Mouse (Mus musculus) heart, embryonic 12.5 days (tissue): ENCODE measurements around the gene Aldh6a1. TPM values are rescaled to one million over a fixed set of nuclear protein-coding genes. Genes with fewer than 3 reads are reported as not detected.
A peak's percentile ranks its signal among the peaks of the same experiment; 100 is the strongest.

Source experiments
- ATAC-seq: fragments of 200-750 bp; cut with Nextera tagmentation; 2 replicates; pipeline ENCODE4 v1.8.0; 2017; ENCODE audit warnings: moderate TSS enrichment, moderate library complexity; ENCODE audit not compliant: insufficient number of reproducible peaks, low FRiP score
- H3K27ac ChIP-seq: fragments of 300-500 bp; sonication (generic); 2 replicates; pipeline ENCODE4 v1.5.1; 2016; ENCODE audit warnings: mild to moderate bottlenecking, moderate library complexity; ENCODE audit not compliant: poor library complexity, severe bottlenecking
- H3K27me3 ChIP-seq: fragments of 300-500 bp; sonication (generic); replicated peaks from 2 replicates; pipeline ENCODE4 v1.6.1; 2016; ENCODE audit warnings: mild to moderate bottlenecking, moderate library complexity
- H3K36me3 ChIP-seq: fragments of 300-500 bp; sonication (generic); 2 replicates; pipeline ENCODE4 v1.6.1; 2016; ENCODE audit warnings: mild to moderate bottlenecking, moderate library complexity
- H3K4me1 ChIP-seq: fragments of 300-500 bp; sonication (generic); replicated peaks from 2 replicates; pipeline ENCODE4 v1.6.1; 2016; ENCODE audit warnings: mild to moderate bottlenecking
- H3K4me2 ChIP-seq: fragments of 300-500 bp; sonication (generic); 2 replicates; pipeline ENCODE4 v1.6.1; 2016; ENCODE audit warnings: mild to moderate bottlenecking, moderate library complexity
- H3K4me3 ChIP-seq: fragments of 300-500 bp; sonication (generic); 2 replicates; pipeline ENCODE4 v1.5.1; 2016; ENCODE audit warnings: mild to moderate bottlenecking
- H3K9ac ChIP-seq: fragments of 300-500 bp; sonication (generic); 2 replicates; pipeline ENCODE4 v1.6.1; 2016; ENCODE audit warnings: mild to moderate bottlenecking, moderate library complexity
- H3K9me3 ChIP-seq: fragments of 300-500 bp; sonication (generic); replicated peaks from 2 replicates; pipeline ENCODE4 v1.6.1; 2016; ENCODE audit warnings: mild to moderate bottlenecking, moderate library complexity
- WGBS: fragments of 180-500 bp; shearing (Covaris S2); methylation state at CpG from one replicate; pipeline ENCODE4 v1.1.7; 2016; 5-methylcytosine and 5-hydroxymethylcytosine counted together
- polyA plus RNA-seq: library from polyadenylated mRNA; unstranded; fragments of >200 nt; fragmentation: Nextera tagmentation; extraction: Ambion mirVana; gene quantifications from 2 replicates; pipeline ENCODE4 v1.2.1, GENCODE M21; 2016

The Aldh6a1 gene
- polyA plus RNA-seq, 1 experiment from 2014 or later = 43.6 TPM

DNA sequence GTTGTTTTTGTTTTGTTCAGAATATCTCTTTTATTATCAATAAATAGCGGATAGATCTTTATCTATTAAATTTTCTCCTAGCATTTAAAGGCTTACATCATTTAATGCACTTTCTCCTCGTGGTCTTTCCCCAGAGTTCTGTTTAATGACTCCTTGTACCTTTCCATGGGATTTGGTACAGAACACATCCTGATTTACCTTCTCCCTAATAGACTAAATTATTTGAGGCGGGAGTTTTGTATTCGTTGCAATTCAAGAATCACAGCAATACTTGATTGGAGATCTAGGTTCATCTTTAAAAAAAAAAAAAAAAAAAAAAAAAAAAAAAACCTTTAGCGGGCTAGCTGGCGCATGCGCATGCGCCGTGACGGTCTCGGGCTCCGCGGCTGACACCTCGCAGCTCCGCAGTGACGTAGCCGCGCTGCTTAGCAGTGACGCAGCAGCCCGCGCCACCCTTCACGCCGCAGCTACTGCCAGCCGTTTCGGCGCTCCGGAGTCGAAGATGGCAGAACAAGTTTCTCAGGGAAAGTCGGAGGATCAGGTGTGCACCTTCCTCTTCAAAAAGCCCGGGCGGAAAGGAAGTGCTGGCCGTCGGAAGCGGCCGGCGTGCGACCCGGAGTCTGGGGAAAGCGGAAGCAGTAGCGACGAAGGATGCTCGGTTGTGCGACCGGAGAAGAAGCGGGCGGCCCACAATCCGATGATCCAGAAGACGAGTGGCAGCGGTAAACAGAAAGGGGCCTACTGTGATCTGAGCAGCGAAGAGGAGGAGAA lies 33.8 kb downstream of the Aldh6a1 start, which contains the start of gene Rnf113a2:
Rnf113a2 (plus strand) TSS at position 363 of the 771 bp plus-strand sequence.
- Histone ChIP-seq H3K36me3 (no peaks in the 10 kb centered on the region), H3K9me3 (peaks cover 6% of the 10 kb centered on the region; the same call in 1 of the 2 replicates), H3K4me3 (peak within 1 kb of the TSS; percentile 63), H3K4me1 (peaks cover 5% of the 10 kb centered on the region), H3K27me3 (no peaks in the 10 kb centered on the region), H3K4me2 (peak within 1 kb of the TSS; percentile 82), H3K27ac (peak within 1 kb of the TSS; percentile 51), H3K9ac (peak within 1 kb of the TSS; percentile 70)
- ATAC-seq = peak; percentile 93
- WGBS = 3% methylated on average over 50 of the region's 50 CpGs

GRCm38 (mm10) chr12:84408819-84409507 lies 41.8 kb downstream of the Aldh6a1 start, which contains the start of the genes Entpd5 and Bbof1:
TSS of gene Entpd5 (minus strand) at chr12:84409029.
TSS of gene Bbof1 (plus strand) at chr12:84409071.
- Histone ChIP-seq H3K27ac (peak within 1 kb of the TSS; percentile 82), H3K4me3 (peak within 1 kb of the TSS; percentile 78), H3K9me3 (no peaks in the 10 kb centered on the region), H3K4me1 (peaks cover 8% of the 10 kb centered on the region), H3K27me3 (no peaks in the 10 kb centered on the region), H3K36me3 (no peaks in the 10 kb centered on the region), H3K9ac (peak within 1 kb of the TSS; percentile 87), H3K4me2 (peak within 1 kb of the TSS; percentile 93)
- ATAC-seq = peak; percentile 94
- 2% methylated on average over 53 of the region's 63 CpGs for WGBS

GRCm38 (mm10) chr12:84407874-84408818 lies 42.7 kb downstream of the Aldh6a1 start:
- peak; percentile 75 for ATAC-seq

GRCm38 (mm10) chr12:84407259-84407658 lies 43.5 kb downstream of the Aldh6a1 start:
- no peaks in the 10 kb centered on the region for H3K27me3 ChIP-seq
- no peak overlapping the region for H3K9ac ChIP-seq
- no peaks in the 10 kb centered on the region; the same call in 1 of the 2 replicates for H3K36me3 ChIP-seq
- peaks cover 8% of the 10 kb centered on the region for H3K4me1 ChIP-seq
- no peak overlapping the region for H3K27ac ChIP-seq
- H3K4me2 ChIP-seq = no peak overlapping the region
- no peak for ATAC-seq
- no peak overlapping the region for H3K4me3 ChIP-seq
- no peaks in the 10 kb centered on the region for H3K9me3 ChIP-seq
- WGBS = 58% methylated on average over 4 of the region's 4 CpGs

More at GRCm38 (mm10) chr12:84407874-84408818, 42.7 kb downstream of the Aldh6a1 start:
- H3K9ac ChIP-seq = peak overlapping the region; percentile 87
- H3K9me3 ChIP-seq = no peaks in the 10 kb centered on the region
- H3K27me3 ChIP-seq = no peaks in the 10 kb centered on the region
- H3K4me3 ChIP-seq = peak overlapping the region; percentile 78
- peak overlapping the region; percentile 82 for H3K27ac ChIP-seq
- 2% methylated on average over 49 of the region's 52 CpGs for WGBS
- H3K4me2 ChIP-seq = peak overlapping the region; percentile 93
- H3K4me1 ChIP-seq = peaks cover 8% of the 10 kb centered on the region
- no peaks in the 10 kb centered on the region for H3K36me3 ChIP-seq

GRCm38 (mm10) chr12:84404541-84404940 lies 46.3 kb downstream of the Aldh6a1 start:
- no peak for ATAC-seq
- H3K9ac ChIP-seq = no peak overlapping the region
- H3K4me1 ChIP-seq = peaks cover 16% of the 10 kb centered on the region
- H3K9me3 ChIP-seq = no peaks in the 10 kb centered on the region
- H3K4me3 ChIP-seq = no peak overlapping the region
- no peaks in the 10 kb centered on the region; the same call in 1 of the 2 replicates for H3K36me3 ChIP-seq
- no peaks in the 10 kb centered on the region for H3K27me3 ChIP-seq
- no peak overlapping the region for H3K27ac ChIP-seq
- no peak overlapping the region for H3K4me2 ChIP-seq
- 87% methylated on average over 6 of the region's 6 CpGs for WGBS

DNA sequence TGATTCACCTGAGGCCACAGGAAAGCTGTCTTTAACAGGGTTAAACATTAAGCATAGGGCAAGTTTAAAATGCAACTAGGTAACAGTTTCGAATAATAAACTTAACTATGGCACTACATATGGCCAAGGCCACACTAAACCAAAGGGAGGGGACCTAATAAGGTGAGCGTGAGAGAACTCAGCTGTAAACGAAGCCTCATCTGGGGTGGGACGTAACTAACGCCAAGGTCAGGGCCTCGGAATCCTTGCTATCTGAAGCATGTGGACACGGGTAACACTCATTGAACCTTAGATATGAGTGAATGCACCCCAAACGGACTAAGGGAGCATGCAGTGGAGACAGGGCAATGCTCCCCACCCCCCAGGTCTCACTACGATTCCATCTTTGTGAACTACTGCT lies 47.9 kb downstream of the Aldh6a1 start:
- ATAC-seq = no peak
- 46% methylated on average over 9 of the region's 9 CpGs for WGBS
- Histone ChIP-seq H3K4me3 (no peak overlapping the region), H3K27ac (no peak overlapping the region), H3K9ac (no peak overlapping the region), H3K4me1 (peaks cover 13% of the 10 kb centered on the region), H3K27me3 (no peaks in the 10 kb centered on the region), H3K36me3 (no peaks in the 10 kb centered on the region; the same call in 1 of the 2 replicates), H3K9me3 (no peaks in the 10 kb centered on the region), H3K4me2 (no peak overlapping the region)

- Histone ChIP-seq H3K4me3 (no peak overlapping the region), H3K9me3 (no peaks in the 10 kb centered on the region)
- 58% methylated on average over 3 of the region's 3 CpGs for WGBS
These were observed 50.2 kb downstream of the Aldh6a1 start for GRCm38 (mm10) chr12:84400653-84401052.

GRCm38 (mm10) chr12:84400068-84400467 lies 50.7 kb downstream of the Aldh6a1 start:
- ATAC-seq = no peak
- Histone ChIP-seq H3K4me1 (0 out of 2 replicates have a peak, but pooled peaks cover 9% of the 10 kb centered on the region), H3K27me3 (no peaks in the 10 kb centered on the region), H3K27ac (no peak overlapping the region), H3K4me3 (no peak overlapping the region), H3K9ac (no peak overlapping the region), H3K4me2 (no peak overlapping the region), H3K9me3 (no peaks in the 10 kb centered on the region), H3K36me3 (peaks cover 10% of the 10 kb centered on the region)
- 61% methylated on average over 3 of the region's 3 CpGs for WGBS

More at GRCm38 (mm10) chr12:84400653-84401052, 50.2 kb downstream of the Aldh6a1 start:
- no peak overlapping the region for H3K27ac ChIP-seq
- H3K4me2 ChIP-seq = no peak overlapping the region
- H3K36me3 ChIP-seq = peaks cover 10% of the 10 kb centered on the region
- H3K4me1 ChIP-seq = 0 out of 2 replicates have a peak, but pooled peaks cover 9% of the 10 kb centered on the region
- H3K27me3 ChIP-seq = no peaks in the 10 kb centered on the region
- no peak for ATAC-seq
- no peak overlapping the region for H3K9ac ChIP-seq

- H3K9ac ChIP-seq = no peak overlapping the region
- H3K27ac ChIP-seq = no peak overlapping the region
- H3K9me3 ChIP-seq = no peaks in the 10 kb centered on the region
- H3K4me2 ChIP-seq = no peak overlapping the region
- H3K4me1 ChIP-seq = 0 out of 2 replicates have a peak, but pooled peaks cover 9% of the 10 kb centered on the region
- no peak for ATAC-seq
- WGBS = 71% methylated on average over 9 of the region's 9 CpGs
- no peak overlapping the region for H3K4me3 ChIP-seq
- H3K27me3 ChIP-seq = no peaks in the 10 kb centered on the region
- H3K36me3 ChIP-seq = peaks cover 10% of the 10 kb centered on the region
These were observed 51.1 kb downstream of the Aldh6a1 start for GRCm38 (mm10) chr12:84399663-84400062.

DNA sequence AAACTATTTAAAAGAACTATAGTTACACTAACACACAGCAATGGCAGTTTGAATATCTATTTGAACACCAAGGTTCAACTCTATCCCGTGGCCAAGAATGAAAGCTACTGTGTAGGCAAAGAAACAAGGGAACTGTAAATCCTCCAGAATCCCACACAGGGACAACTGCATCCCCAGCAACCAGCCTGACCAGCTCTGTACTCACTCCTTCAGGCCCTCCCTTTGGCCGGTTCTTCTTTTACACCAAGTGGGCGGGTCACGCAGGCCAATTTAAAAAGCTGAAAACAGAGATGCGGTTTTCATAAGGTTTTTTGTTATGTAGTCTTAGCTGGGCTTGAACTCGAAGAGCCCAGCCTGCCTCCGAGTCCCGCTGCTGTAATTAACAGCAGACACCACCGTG lies 51.7 kb downstream of the Aldh6a1 start:
- H3K27me3 ChIP-seq = no peaks in the 10 kb centered on the region
- no peak overlapping the region for H3K4me3 ChIP-seq
- peaks cover 14% of the 10 kb centered on the region for H3K36me3 ChIP-seq
- H3K4me2 ChIP-seq = no peak overlapping the region
- H3K4me1 ChIP-seq = 0 out of 2 replicates have a peak, but pooled peaks cover 9% of the 10 kb centered on the region
- no peak overlapping the region for H3K27ac ChIP-seq
- 82% methylated on average over 9 of the region's 9 CpGs for WGBS
- ATAC-seq = no peak
- no peaks in the 10 kb centered on the region for H3K9me3 ChIP-seq
- no peak overlapping the region for H3K9ac ChIP-seq
